Mouse (Mus musculus) heart, adult 11 months (tissue): ENCODE data around the gene Usp8.

Source experiments
- DNase-seq: peaks from one replicate; pipeline ENCODE4 v3.0.0; 2022

Gene Usp8

DNA sequence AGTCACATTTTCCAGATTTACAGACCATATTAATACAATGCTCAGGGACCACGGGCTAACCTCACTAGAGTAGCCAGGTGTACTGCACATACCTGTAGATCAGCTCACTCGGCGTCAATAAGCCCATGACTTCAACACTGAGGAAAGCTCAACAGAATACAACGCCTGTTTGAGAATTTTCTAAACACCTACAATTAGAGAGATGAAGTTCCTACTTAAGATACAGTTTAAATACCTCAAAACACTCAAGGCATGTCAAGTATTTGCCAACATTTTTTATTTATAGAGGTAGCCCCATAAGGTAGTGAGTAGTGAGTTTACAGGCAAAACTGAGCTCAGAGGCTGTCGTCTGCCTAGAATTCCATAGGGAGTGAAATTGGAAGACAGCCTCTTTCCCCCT, 36.3 kb downstream of the Usp8 start:
- peak; percentile 12 for DNase-seq

DNA sequence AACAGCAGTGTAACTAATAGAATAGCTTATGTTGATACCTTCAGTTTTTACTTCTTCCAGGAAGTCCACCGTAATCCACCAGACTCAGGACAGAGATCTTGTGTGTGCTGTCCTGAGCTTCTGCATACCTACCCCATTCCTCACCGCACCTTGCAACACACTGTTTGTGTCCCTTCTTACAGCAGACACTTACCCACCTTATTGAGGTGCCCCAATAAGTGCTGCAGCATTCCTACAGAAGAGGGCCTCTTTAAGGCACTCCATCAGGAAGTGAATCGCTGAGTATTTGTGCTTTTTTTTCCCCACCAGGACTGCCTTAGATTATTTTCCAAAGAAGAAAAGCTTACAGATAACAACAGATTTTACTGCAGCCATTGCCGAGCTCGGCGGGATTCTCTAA, 48.5 kb downstream of the Usp8 start:
- no peak for DNase-seq

- no peak for DNase-seq
Measured at GRCm38 (mm10) chr2:126759351-126759750, 52.2 kb downstream of the Usp8 start.

DNA sequence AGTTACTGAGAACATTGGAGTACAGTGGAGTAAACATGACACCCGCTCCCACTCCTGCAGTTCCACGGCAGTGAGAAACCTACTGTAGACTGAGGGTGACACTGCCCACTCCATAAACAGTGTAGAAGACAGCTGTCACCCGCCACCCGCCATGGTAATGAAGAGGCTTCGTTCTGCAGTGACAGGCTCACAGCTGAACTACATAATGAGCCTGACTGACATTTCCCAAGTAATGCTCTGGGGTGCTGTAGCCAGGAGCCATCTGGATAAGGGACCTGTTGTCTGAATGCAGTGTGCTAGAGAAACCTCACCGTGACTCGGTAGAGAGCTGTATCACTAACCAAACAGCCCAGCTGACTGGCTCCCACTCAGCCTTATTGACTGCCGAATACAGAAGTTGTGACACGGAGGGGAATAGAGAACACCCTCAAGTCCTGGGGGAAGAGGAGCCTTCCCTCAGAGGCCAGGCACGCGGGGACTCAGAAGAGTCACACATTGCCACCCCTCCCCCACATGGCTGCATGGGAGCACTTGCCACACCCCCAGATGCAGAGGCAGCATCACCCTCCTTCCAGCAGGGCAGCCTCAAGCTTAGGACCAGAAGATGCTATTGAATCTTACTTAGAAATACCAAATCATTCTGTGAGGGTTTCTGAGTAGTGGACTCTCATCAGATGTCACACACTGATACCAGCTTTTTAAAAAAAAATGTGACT, 58.9 kb downstream of the Usp8 start:
- DNase-seq, result no peak

DNA sequence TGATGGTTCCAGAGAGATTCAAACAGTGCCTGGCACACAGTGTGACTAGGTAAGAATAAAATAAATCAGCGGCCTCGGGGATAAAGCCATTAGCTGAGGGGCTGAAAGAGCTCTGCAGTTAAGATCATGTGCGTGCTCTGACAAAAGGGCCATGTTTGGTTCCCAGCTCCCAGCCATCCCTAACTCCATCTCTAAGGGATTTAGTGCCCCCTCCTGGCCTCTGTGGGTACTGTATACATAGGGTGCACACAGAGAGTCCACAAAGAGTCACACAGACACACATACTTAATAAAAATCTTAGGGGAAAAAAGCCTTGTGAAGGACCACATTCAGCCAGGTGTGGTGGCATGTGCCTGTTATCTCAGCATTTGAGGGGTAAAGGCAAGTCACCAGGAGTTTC, 60.5 kb downstream of the Usp8 start:
- DNase-seq, result no peak

GRCm38 (mm10) chr2:126768194-126768593, 61.1 kb downstream of the Usp8 start:
- DNase-seq, result no peak

DNA sequence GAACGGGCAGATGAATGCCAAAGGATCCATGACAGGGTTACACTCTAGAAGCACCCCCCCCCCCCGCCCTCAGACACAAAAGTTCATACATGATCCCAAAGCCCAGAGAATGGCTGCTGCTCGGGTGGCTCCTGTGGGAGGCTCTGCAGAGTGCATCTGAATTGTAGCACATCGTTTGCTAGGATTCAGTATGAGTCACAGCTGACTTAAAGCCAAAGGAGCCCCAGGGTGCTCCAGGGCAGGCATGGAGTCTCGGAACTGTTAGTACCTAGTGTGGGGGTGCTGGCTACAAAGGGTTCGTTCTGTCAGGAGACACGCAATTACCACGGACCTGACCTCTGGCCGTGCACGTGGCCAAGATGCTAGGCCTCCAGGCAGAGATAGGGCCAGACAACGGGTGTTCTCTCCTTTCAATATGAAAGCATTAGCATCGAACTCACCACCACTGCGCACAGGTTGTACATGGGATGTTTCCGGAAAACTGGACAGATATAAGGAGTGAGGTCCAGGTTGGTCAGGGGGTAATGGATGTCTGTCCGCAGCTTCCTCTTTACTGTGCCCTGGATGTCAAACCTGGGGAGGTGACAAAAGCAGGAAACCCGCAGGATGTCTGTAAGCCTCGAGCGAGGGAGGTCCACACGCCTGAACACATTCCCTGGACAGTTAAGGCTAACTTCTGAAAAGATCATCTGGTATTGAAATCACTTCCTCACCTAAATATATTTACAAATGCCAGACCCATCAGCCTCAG, 62.5 kb downstream of the Usp8 start:
- DNase-seq, result peak; percentile 92

GRCm38 (mm10) chr2:126772217-126772616, 65.1 kb downstream of the Usp8 start:
- DNase-seq, result peak; percentile 68

GRCm38 (mm10) chr2:126775951-126776350, 68.8 kb downstream of the Usp8 start:
- no peak for DNase-seq

- DNase-seq, result peak; percentile 86
Measured at GRCm38 (mm10) chr2:126776416-126776815, 69.3 kb downstream of the Usp8 start.

DNA sequence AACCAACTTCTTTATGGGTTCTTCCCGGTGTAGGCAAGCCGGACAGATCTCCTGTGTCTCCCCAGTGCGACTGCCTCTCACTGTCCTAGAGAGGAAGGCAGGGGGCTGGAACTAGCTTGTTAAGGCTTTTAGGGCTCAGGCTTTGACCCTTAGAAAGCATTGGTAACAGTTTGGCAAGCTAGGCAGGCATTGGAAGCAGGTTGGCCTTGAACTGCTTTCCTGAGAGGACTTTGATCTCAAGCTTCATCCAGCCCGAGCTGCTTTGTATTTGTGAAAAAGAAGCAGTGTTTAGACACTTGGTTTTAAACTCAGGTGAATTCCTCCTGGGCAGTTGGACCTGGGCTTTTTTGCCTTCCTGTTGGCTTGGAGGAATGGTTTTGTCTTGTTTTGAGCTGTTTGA, 71.7 kb downstream of the Usp8 start:
- no peak for DNase-seq

GRCm38 (mm10) chr2:126780286-126780685, 73.2 kb downstream of the Usp8 start:
- no peak for DNase-seq

GRCm38 (mm10) chr2:126781478-126781877, 74.3 kb downstream of the Usp8 start:
- DNase-seq, result peak; percentile 14

- peak; percentile 92 for DNase-seq
Measured at GRCm38 (mm10) chr2:126782433-126782832, 75.3 kb downstream of the Usp8 start.

DNA sequence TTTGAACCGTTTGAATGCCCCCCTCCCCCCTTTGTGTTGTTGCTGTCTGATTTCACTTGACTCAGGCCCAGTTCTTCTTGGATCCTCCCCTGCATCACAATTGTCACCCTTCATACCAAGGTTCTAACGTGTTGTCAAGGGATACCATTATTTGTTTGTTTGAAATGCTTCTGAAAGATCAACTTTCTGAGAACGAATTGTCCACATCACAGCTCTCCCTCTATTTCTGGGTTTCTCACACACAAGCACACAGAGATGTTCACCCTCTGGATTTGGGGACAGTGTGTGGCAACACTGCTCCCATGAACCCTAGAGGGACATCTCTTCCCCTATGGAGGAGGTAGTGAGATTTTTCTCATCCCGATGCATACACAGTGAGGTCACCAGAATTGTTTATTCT, 76.2 kb downstream of the Usp8 start, which contains the start of gene Usp50:
TSS of gene Usp50 (minus strand) at position 101 of the 400 bp plus-strand sequence.
- DNase-seq, result no peak

DNA sequence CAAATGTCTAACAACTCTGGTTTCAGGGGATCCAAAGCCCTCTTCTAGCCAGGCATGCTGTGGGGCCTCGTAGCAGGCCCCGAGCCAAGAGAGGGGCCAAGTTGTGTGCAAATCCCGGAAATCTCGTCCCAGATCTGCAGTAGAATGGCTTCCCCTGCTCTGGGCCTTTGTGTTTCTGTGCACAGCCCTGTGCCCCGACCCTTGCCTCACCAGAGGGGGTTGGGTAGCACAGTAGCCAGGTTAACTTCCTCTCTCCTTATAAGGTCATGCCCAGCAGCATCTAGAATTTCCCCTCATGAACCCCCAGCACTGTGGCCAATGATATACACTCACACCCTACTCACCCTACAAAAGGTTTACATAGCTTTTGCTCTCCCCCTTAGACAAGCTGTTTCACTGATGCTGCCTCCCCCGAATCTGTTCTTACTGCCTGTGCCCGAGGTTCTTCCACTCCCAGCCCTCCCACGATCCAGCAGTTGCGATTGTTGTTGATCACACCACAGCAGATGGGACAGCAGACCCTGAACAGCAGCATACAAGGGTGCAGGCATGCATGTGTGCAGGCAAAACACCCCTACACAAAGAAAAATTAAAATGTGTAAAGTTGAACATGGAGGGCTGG, 80.7 kb downstream of the Usp8 start:
- peak; percentile 66 for DNase-seq

DNA sequence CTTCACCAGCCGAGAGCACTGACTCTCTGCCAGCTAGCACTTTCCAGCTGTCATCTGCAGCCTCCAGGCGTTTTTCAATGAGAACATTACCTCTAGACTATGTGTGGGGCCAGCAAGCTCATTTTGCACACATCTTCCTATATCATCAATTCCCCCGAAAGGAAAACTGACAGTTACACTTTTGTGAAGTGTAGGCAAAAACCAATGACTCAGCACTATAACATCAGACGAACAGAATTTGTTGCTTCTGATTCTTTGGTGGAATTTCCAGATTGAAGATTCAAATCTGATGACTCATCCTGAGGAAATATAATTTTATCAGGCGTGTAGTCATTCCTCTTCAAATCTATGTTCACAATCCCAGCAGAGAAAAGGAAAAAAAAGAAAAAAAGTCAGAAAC, 85.5 kb downstream of the Usp8 start:
- DNase-seq, result peak; percentile 54

DNA sequence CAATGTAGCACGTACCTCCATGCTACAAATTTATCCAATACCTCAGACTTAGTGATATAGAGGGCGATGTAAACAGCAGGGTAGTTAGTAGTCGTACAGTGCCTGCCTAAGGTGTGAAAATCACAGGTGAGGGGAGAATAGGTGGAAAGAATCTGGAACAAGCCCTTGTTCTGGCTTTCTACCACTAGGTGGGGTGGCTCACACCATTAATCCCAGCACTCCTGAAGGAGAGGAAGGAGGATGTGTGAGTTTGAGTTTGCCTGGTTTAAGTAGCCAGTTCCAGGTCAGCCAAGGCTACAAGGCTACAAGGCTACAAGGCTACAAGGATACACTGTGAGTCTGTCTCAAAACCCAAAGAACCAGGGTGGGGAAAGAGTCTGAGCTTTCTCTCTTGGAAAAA, 88.6 kb downstream of the Usp8 start:
- DNase-seq, result peak; percentile 78

DNA sequence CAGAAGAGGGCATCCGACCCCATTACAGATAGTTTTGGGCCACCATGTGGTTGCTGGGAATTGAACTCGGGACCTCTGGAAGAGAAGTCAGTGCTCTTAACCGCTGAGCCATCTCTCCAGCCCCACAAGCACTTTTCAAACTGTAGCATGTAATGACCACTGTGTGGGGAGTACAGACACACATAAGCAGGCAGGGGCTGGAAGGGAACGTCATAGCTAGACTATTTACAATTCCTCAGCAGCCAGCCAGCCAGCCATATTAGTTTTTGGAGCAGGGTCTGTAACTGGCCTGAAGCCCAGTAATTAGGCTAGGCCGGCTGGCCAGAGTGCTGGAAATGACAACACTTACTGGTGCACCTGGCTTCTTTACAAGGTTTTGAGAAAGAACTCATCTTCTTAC, 91.3 kb downstream of the Usp8 start:
- DNase-seq, result peak; percentile 56

GRCm38 (mm10) chr2:126801980-126802379, 94.9 kb downstream of the Usp8 start:
- DNase-seq, result no peak
